7 mouse cellular contexts compared by ENCODE assay signal in the genomic region with DNA sequence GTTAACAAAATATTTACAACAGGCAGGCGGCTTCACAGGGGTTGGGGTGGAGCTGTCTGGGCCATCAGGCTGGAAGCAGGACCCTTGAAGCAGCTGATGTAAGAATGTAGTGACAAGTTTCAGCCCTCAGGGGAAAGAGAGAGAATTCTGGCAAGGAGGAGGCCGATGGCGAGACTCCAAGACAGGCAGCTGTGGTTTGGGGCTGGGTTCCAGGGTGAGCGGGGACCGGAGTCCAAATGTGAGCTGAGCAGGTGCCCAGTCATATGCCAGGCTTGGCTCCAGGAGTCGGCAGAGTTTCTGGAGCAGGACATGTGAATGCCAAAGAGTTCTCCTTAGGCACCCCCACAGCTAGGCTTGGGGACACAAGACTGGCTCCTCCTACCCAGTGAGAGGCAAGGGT.
DNase-seq lines count a peak whose midpoint lies in the region.

No protein-coding gene starts in this region.

- peak; percentile 22 for DNase-seq in urinary bladder, postnatal 14 days (ENCODE audit: low spot score)
- no peak for DNase-seq in urinary bladder, adult 18-20 months (ENCODE audit: low spot score in 2 of 2)
- DNase-seq in cerebellum, postnatal 4 days (ENCODE audit: low spot score in 2 of 2): peak; percentile 63 to 91
- peak; percentile 83 to 89 for DNase-seq in heart, postnatal 14 days
- DNase-seq in left cerebral cortex, adult 9 months (ENCODE audit: low spot score in 2 of 2): peak; percentile 22 to 67
- peak; percentile 42 for DNase-seq in right cerebral cortex, adult 18-20 months
- no peak for DNase-seq in c-Kit-positive CD71-positive TER-119-positive erythroid progenitor cells, embryonic 14.5 days (ENCODE audit: low spot score)

- intact Hi-C loops in heart, postnatal 14 days (cut with DNase I): loop anchor here (10.0 kb wide), 1 partner anchor 155 kb away; no protein-coding TSS in a partner anchor

Comparison
In these comparisons a context has a peak if more than half of its experiments do, and no peak if none do; other contexts are left out.
1. DNase-seq: peak in urinary bladder, postnatal 14 days (single experiment), cerebellum, postnatal 4 days (2 of 2), heart, postnatal 14 days (2 of 2), left cerebral cortex, adult 9 months (2 of 2) and right cerebral cortex, adult 18-20 months (single experiment); none in urinary bladder, adult 18-20 months (0 of 2) and c-Kit-positive CD71-positive TER-119-positive erythroid progenitor cells, embryonic 14.5 days (single experiment).